Comparison of ENCODE assay signal across 9 mouse cellular contexts in genomic region chr4:141016311-141016710, GRCm38 (mm10). TPM values are rescaled to one million over a fixed set of nuclear protein-coding genes. Genes with fewer than 3 reads are reported as not detected.
A peak's percentile ranks its signal among the peaks of the same experiment; 100 is the strongest.
DNase-seq lines count a peak whose midpoint lies in the region; ATAC-seq and TF ChIP-seq lines count a peak whose summit lies in the region.
"Had no signal": no experiment of that assay in that cellular context is flagged by ENCODE, and none has a peak within 500 bp of the region (broad histone marks: within the 10 kb centered on the region; RNA-seq: fewer than 3 reads in every experiment).

No protein-coding gene starts in this region.

- H3K36me3 ChIP-seq in hindbrain, embryonic 13.5 days: peaks cover 67% of the 10 kb centered on the region
- H3K36me3 ChIP-seq in hindbrain, embryonic 12.5 days: peaks cover 65% of the 10 kb centered on the region
- peaks cover 6% of the 10 kb centered on the region; the same call in 1 of the 2 replicates for H3K36me3 ChIP-seq in stomach, embryonic 16.5 days (ENCODE audit: control insufficient read depth, insufficient read depth, low read length)
- peaks cover 2% of the 10 kb centered on the region; the same call in 1 of the 2 replicates for H3K36me3 ChIP-seq in stomach, postnatal 0 days (ENCODE audit: control insufficient read depth, insufficient read depth, low read length)
- H3K36me3 ChIP-seq in heart, embryonic 13.5 days: peaks cover 56% of the 10 kb centered on the region
- no peaks in the 10 kb centered on the region for H3K36me3 ChIP-seq in splenic B cell, adult 2 months (ENCODE audit: control insufficient read depth, insufficient read depth, low read length, poor library complexity, severe bottlenecking)

- no peak overlapping the region for H3K4me3 ChIP-seq in hindbrain, embryonic 13.5 days
- H3K4me3 ChIP-seq in hindbrain, embryonic 12.5 days: no peak overlapping the region
- no peak overlapping the region for H3K4me3 ChIP-seq in stomach, embryonic 16.5 days (replicated peaks; ENCODE audit: low read length)
- H3K4me3 ChIP-seq in stomach, postnatal 0 days (ENCODE audit: low read depth, low read length): no peak overlapping the region
- no peak overlapping the region for H3K4me3 ChIP-seq in heart, embryonic 13.5 days

- TF ChIP-seq CTCF in stomach, postnatal 0 days (IDR thresholded peaks at IDR 0.05; ENCODE audit: low read depth): no peak

- H3K9ac ChIP-seq in hindbrain, embryonic 13.5 days: 0 out of 2 replicates have a peak overlapping the region, but pooled peaks have one; percentile 43
- no peak overlapping the region for H3K9ac ChIP-seq in hindbrain, embryonic 12.5 days
- peak overlapping the region; percentile 21; the same call in 1 of the 2 replicates for H3K9ac ChIP-seq in stomach, embryonic 16.5 days (ENCODE audit: low read length)
- no peak overlapping the region for H3K9ac ChIP-seq in stomach, postnatal 0 days (ENCODE audit: low read length)
- peak overlapping the region; percentile 28; the same call in 1 of the 2 replicates for H3K9ac ChIP-seq in heart, embryonic 13.5 days

- no peaks in the 10 kb centered on the region for H3K9me3 ChIP-seq in hindbrain, embryonic 13.5 days
- H3K9me3 ChIP-seq in hindbrain, embryonic 12.5 days (replicated peaks): no peaks in the 10 kb centered on the region
- H3K9me3 ChIP-seq in stomach, embryonic 16.5 days (replicated peaks; ENCODE audit: control insufficient read depth, low read length): no peaks in the 10 kb centered on the region
- no peaks in the 10 kb centered on the region for H3K9me3 ChIP-seq in stomach, postnatal 0 days (ENCODE audit: control insufficient read depth, low read length)
- H3K9me3 ChIP-seq in heart, embryonic 13.5 days: no peaks in the 10 kb centered on the region

- no peaks in the 10 kb centered on the region for H3K27me3 ChIP-seq in hindbrain, embryonic 13.5 days
- no peaks in the 10 kb centered on the region for H3K27me3 ChIP-seq in hindbrain, embryonic 12.5 days
- no peaks in the 10 kb centered on the region for H3K27me3 ChIP-seq in stomach, embryonic 16.5 days (ENCODE audit: control insufficient read depth, insufficient read depth, low read length)
- H3K27me3 ChIP-seq in stomach, postnatal 0 days (ENCODE audit: control insufficient read depth, insufficient read depth, low read length): no peaks in the 10 kb centered on the region
- H3K27me3 ChIP-seq in heart, embryonic 13.5 days (replicated peaks): no peaks in the 10 kb centered on the region
- H3K27me3 ChIP-seq in splenic B cell, adult 2 months (ENCODE audit: control insufficient read depth, insufficient read depth, low read length, poor library complexity, severe bottlenecking): no peaks in the 10 kb centered on the region

- no peak overlapping the region for H3K27ac ChIP-seq in hindbrain, embryonic 13.5 days
- H3K27ac ChIP-seq in hindbrain, embryonic 12.5 days: no peak overlapping the region
- no peak overlapping the region for H3K27ac ChIP-seq in stomach, embryonic 16.5 days (ENCODE audit: low read length)
- H3K27ac ChIP-seq in stomach, postnatal 0 days (replicated peaks): no peak overlapping the region
- H3K27ac ChIP-seq in heart, embryonic 13.5 days (replicated peaks): peak overlapping the region; percentile 18

- H3K4me2 ChIP-seq in hindbrain, embryonic 13.5 days: no peak overlapping the region
- H3K4me2 ChIP-seq in hindbrain, embryonic 12.5 days (replicated peaks): no peak overlapping the region
- H3K4me2 ChIP-seq in stomach, embryonic 16.5 days (ENCODE audit: low read depth, low read length): no peak overlapping the region
- no peak overlapping the region for H3K4me2 ChIP-seq in stomach, postnatal 0 days (replicated peaks; ENCODE audit: low read depth)
- H3K4me2 ChIP-seq in heart, embryonic 13.5 days: no peak overlapping the region

- no peak for DNase-seq in stomach, postnatal 0 days (ENCODE audit: low spot score)
- DNase-seq in splenic B cell, adult 2 months (ENCODE audit: low read depth, low spot score): peak; percentile 15
- DNase-seq in kidney, adult 9 months: no peak
- DNase-seq in right cerebral cortex, postnatal 25 days: no peak
- DNase-seq: kidney, postnatal 36 days had no signal

- no peak for ATAC-seq in hindbrain, embryonic 13.5 days (ENCODE audit: low FRiP score)
- ATAC-seq in hindbrain, embryonic 12.5 days (ENCODE audit: low FRiP score): no peak
- ATAC-seq in stomach, embryonic 16.5 days (ENCODE audit: insufficient read depth, low FRiP score): no peak
- ATAC-seq in stomach, postnatal 0 days (ENCODE audit: low FRiP score, low TSS enrichment): no peak
- no peak for ATAC-seq in heart, embryonic 13.5 days (ENCODE audit: extremely low read depth, insufficient number of reproducible peaks, low FRiP score, low TSS enrichment)

- no peak for TF ChIP-seq EP300 in stomach, postnatal 0 days (optimal IDR thresholded peaks at IDR 0.05)

- WGBS in hindbrain, embryonic 13.5 days: 87% methylated on average over 9 of the region's 9 CpGs
- WGBS in hindbrain, embryonic 12.5 days: 85% methylated on average over 9 of the region's 9 CpGs
- WGBS in stomach, embryonic 16.5 days: 70% methylated on average over 9 of the region's 9 CpGs
- WGBS in stomach, postnatal 0 days: 59% methylated on average over 9 of the region's 9 CpGs
- 55% methylated on average over 9 of the region's 9 CpGs for WGBS in heart, embryonic 13.5 days

- peaks cover 76% of the 10 kb centered on the region for H3K4me1 ChIP-seq in hindbrain, embryonic 13.5 days (replicated peaks)
- H3K4me1 ChIP-seq in hindbrain, embryonic 12.5 days: peaks cover 48% of the 10 kb centered on the region
- H3K4me1 ChIP-seq in stomach, embryonic 16.5 days (ENCODE audit: control insufficient read depth, insufficient read depth, low read length): peaks cover 30% of the 10 kb centered on the region
- peaks cover 5% of the 10 kb centered on the region for H3K4me1 ChIP-seq in stomach, postnatal 0 days (replicated peaks; ENCODE audit: control insufficient read depth, insufficient read depth)
- H3K4me1 ChIP-seq in heart, embryonic 13.5 days: peaks cover 73% of the 10 kb centered on the region

RNA-seq across cellular contexts. Expression of gene Mfap2, which starts 6.1 kb away (rescaled TPM):
- 198 and 227 TPM in 2 replicates for polyA plus RNA-seq in hindbrain, embryonic 13.5 days (2015; fragmentation: Nextera tagmentation; extraction: Ambion mirVana)
- polyA plus RNA-seq in hindbrain, embryonic 12.5 days (2016; fragmentation: Nextera tagmentation; extraction: Ambion mirVana): 344 and 345 TPM in 2 replicates
- 423 and 500 TPM in 2 replicates for polyA plus RNA-seq in stomach, embryonic 16.5 days (2015; fragmentation: Nextera tagmentation; extraction: Ambion mirVana)
- polyA plus RNA-seq in stomach, postnatal 0 days (2015; fragmentation: Nextera tagmentation; extraction: Ambion mirVana): 244 and 247 TPM in 2 replicates
- polyA plus RNA-seq in heart, embryonic 13.5 days (2015; fragmentation: Nextera tagmentation; extraction: Ambion mirVana): 273 and 299 TPM in 2 replicates

RNA-seq across cellular contexts. Expression of gene Atp13a2, which starts 29.6 kb away (rescaled TPM):
- polyA plus RNA-seq in hindbrain, embryonic 13.5 days (2015; fragmentation: Nextera tagmentation; extraction: Ambion mirVana): 140 TPM in 2 replicates
- polyA plus RNA-seq in hindbrain, embryonic 12.5 days (2016; fragmentation: Nextera tagmentation; extraction: Ambion mirVana): 110 and 113 TPM in 2 replicates
- 37.9 and 41.7 TPM in 2 replicates for polyA plus RNA-seq in stomach, embryonic 16.5 days (2015; fragmentation: Nextera tagmentation; extraction: Ambion mirVana)
- polyA plus RNA-seq in stomach, postnatal 0 days (2015; fragmentation: Nextera tagmentation; extraction: Ambion mirVana): 14.4 and 15.9 TPM in 2 replicates
- polyA plus RNA-seq in heart, embryonic 13.5 days (2015; fragmentation: Nextera tagmentation; extraction: Ambion mirVana): 28.7 and 29.4 TPM in 2 replicates

RNA-seq across cellular contexts. Expression of gene Crocc, which starts 44.0 kb away (rescaled TPM):
- polyA plus RNA-seq in hindbrain, embryonic 13.5 days (2015; fragmentation: Nextera tagmentation; extraction: Ambion mirVana): 6.0 and 6.2 TPM in 2 replicates
- polyA plus RNA-seq in hindbrain, embryonic 12.5 days (2016; fragmentation: Nextera tagmentation; extraction: Ambion mirVana): 13.2 and 14.1 TPM in 2 replicates
- 2.8 and 3.0 TPM in 2 replicates for polyA plus RNA-seq in stomach, embryonic 16.5 days (2015; fragmentation: Nextera tagmentation; extraction: Ambion mirVana)
- polyA plus RNA-seq in stomach, postnatal 0 days (2015; fragmentation: Nextera tagmentation; extraction: Ambion mirVana): 1.4 and 1.6 TPM in 2 replicates
- polyA plus RNA-seq in heart, embryonic 13.5 days (2015; fragmentation: Nextera tagmentation; extraction: Ambion mirVana): 3.4 and 3.5 TPM in 2 replicates

RNA-seq across cellular contexts. Expression of gene Sdhb, which starts 55.3 kb away (rescaled TPM):
- 442 and 459 TPM in 2 replicates for polyA plus RNA-seq in hindbrain, embryonic 13.5 days (2015; fragmentation: Nextera tagmentation; extraction: Ambion mirVana)
- 349 and 383 TPM in 2 replicates for polyA plus RNA-seq in hindbrain, embryonic 12.5 days (2016; fragmentation: Nextera tagmentation; extraction: Ambion mirVana)
- polyA plus RNA-seq in stomach, embryonic 16.5 days (2015; fragmentation: Nextera tagmentation; extraction: Ambion mirVana): 399 and 401 TPM in 2 replicates
- polyA plus RNA-seq in stomach, postnatal 0 days (2015; fragmentation: Nextera tagmentation; extraction: Ambion mirVana): 374 and 382 TPM in 2 replicates
- 807 and 886 TPM in 2 replicates for polyA plus RNA-seq in heart, embryonic 13.5 days (2015; fragmentation: Nextera tagmentation; extraction: Ambion mirVana)

Comparison
In these comparisons a context has a peak if more than half of its experiments do, and no peak if none do; other contexts are left out.
1. H3K9ac ChIP-seq: peak in hindbrain, embryonic 13.5 days (single experiment), stomach, embryonic 16.5 days (single experiment) and heart, embryonic 13.5 days (single experiment); none in hindbrain, embryonic 12.5 days (single experiment) and stomach, postnatal 0 days (single experiment).